Mouse (Mus musculus): ENCODE measurements around the gene St3gal5. TPM values are rescaled to one million over a fixed set of nuclear protein-coding genes. Genes with fewer than 3 reads are reported as not detected.

Gene St3gal5
- polyA plus RNA-seq, 2 experiments, result 121 to 123 TPM

- peaks cover 30 to 36% of the 10 kb centered on the region in 2 experiments for H3K4me1 ChIP-seq (replicated peaks; ENCODE audit: control insufficient read depth in 2 of 2, insufficient read depth in 2 of 2, low read length in 1 of 2)
- no peaks in the 10 kb centered on the region for H3K27me3 ChIP-seq (ENCODE audit: control insufficient read depth, insufficient read depth, low read length)
- DNase-seq (ENCODE audit: low read depth in 3 of 3, low spot score in 3 of 3), result peak; percentile 66 to 70 (median 67)
- H3K4me2 ChIP-seq (ENCODE audit: low read depth), result peak overlapping the region; percentile 26
- no peak overlapping the region for H3K4me3 ChIP-seq (ENCODE audit: insufficient read depth in 1 of 2, low read depth in 2 of 2, low read length in 2 of 2)
- peak overlapping the region; percentile 61 for H3K27ac ChIP-seq
- TF ChIP-seq EP300 (IDR thresholded peaks at IDR 0.05; ENCODE audit: low read depth) (peak; percentile 81), CTCF (IDR thresholded peaks at IDR 0.05; ENCODE audit: low read depth) (no peak)
- H3K9ac ChIP-seq (replicated peaks), result peak overlapping the region; percentile 23; the same call in 1 of the 2 replicates
- no peaks in the 10 kb centered on the region for H3K9me3 ChIP-seq (ENCODE audit: control insufficient read depth, low read length)
- H3K36me3 ChIP-seq (replicated peaks; ENCODE audit: control insufficient read depth, insufficient read depth, low read depth), result peaks cover 78% of the 10 kb centered on the region
- ATAC-seq (ENCODE audit: insufficient read depth), result peak; percentile 75
- WGBS (ENCODE audit: insufficient replicate concordance), result 36% methylated on average over 9 of the region's 9 CpGs
Observed at GRCm38 (mm10) chr6:72134850-72135515, 37.6 kb downstream of the St3gal5 start.

DNA sequence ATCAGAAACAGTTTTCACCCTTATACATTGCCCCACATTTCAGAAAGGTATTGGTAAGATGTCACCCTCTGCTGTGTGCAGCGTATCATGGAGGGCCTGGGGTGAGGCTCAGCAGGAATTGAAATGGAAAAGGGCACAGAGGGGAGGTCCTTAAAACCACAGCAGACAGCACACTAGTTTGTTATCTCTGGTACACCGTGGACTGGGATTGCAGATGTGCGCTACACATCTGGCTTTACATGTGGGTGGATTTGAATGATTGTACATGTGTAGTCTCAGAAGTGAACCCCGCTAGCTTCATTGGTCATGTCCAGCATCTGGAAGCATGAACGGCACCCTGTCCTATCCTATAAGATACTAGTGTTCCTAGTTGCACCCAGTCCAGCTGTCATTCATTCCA is 38.6 kb downstream of the St3gal5 start:
- DNase-seq (ENCODE audit: low read depth in 3 of 3, low spot score in 3 of 3) (peak in 1 of 3 experiments; percentile 24), ATAC-seq (ENCODE audit: insufficient read depth) (peak; percentile 36)
- Histone ChIP-seq H3K4me3 (ENCODE audit: insufficient read depth in 1 of 2, low read depth in 2 of 2, low read length in 2 of 2) (no peak overlapping the region), H3K9ac (replicated peaks) (no peak overlapping the region), H3K36me3 (replicated peaks; ENCODE audit: control insufficient read depth, insufficient read depth, low read depth) (peaks cover 78% of the 10 kb centered on the region), H3K9me3 (ENCODE audit: control insufficient read depth, low read length) (no peaks in the 10 kb centered on the region), H3K4me2 (ENCODE audit: low read depth) (no peak overlapping the region), H3K4me1 (replicated peaks; ENCODE audit: control insufficient read depth in 2 of 2, insufficient read depth in 2 of 2, low read length in 1 of 2) (peaks cover 30 to 40% of the 10 kb centered on the region in 2 experiments), H3K27ac (no peak overlapping the region), H3K27me3 (ENCODE audit: control insufficient read depth, insufficient read depth, low read length) (no peaks in the 10 kb centered on the region)
- 41% methylated on average over 5 of the region's 5 CpGs for WGBS (ENCODE audit: insufficient replicate concordance)
- TF ChIP-seq CTCF (IDR thresholded peaks at IDR 0.05; ENCODE audit: low read depth) (no peak), EP300 (IDR thresholded peaks at IDR 0.05; ENCODE audit: low read depth) (peak; percentile 52)

- no peaks in the 10 kb centered on the region for H3K9me3 ChIP-seq (ENCODE audit: control insufficient read depth, low read length)
- no peak overlapping the region for H3K27ac ChIP-seq
- no peak for TF ChIP-seq EP300 (IDR thresholded peaks at IDR 0.05; ENCODE audit: low read depth)
- TF ChIP-seq CTCF (IDR thresholded peaks at IDR 0.05; ENCODE audit: low read depth), result no peak
- peaks cover 30 to 40% of the 10 kb centered on the region in 2 experiments for H3K4me1 ChIP-seq (replicated peaks; ENCODE audit: control insufficient read depth in 2 of 2, insufficient read depth in 2 of 2, low read length in 1 of 2)
- 83% methylated on average over 10 of the region's 10 CpGs for WGBS (ENCODE audit: insufficient replicate concordance)
- H3K4me2 ChIP-seq (ENCODE audit: low read depth), result no peak overlapping the region
- DNase-seq (ENCODE audit: low read depth in 3 of 3, low spot score in 3 of 3) (no peak), ATAC-seq (ENCODE audit: insufficient read depth) (no peak)
- H3K36me3 ChIP-seq (replicated peaks; ENCODE audit: control insufficient read depth, insufficient read depth, low read depth), result peaks cover 78% of the 10 kb centered on the region
- no peak overlapping the region for H3K9ac ChIP-seq (replicated peaks)
- no peak overlapping the region for H3K4me3 ChIP-seq (ENCODE audit: insufficient read depth in 1 of 2, low read depth in 2 of 2, low read length in 2 of 2)
- no peaks in the 10 kb centered on the region for H3K27me3 ChIP-seq (ENCODE audit: control insufficient read depth, insufficient read depth, low read length)
Observed at GRCm38 (mm10) chr6:72136543-72136942, 39.2 kb downstream of the St3gal5 start.

DNA sequence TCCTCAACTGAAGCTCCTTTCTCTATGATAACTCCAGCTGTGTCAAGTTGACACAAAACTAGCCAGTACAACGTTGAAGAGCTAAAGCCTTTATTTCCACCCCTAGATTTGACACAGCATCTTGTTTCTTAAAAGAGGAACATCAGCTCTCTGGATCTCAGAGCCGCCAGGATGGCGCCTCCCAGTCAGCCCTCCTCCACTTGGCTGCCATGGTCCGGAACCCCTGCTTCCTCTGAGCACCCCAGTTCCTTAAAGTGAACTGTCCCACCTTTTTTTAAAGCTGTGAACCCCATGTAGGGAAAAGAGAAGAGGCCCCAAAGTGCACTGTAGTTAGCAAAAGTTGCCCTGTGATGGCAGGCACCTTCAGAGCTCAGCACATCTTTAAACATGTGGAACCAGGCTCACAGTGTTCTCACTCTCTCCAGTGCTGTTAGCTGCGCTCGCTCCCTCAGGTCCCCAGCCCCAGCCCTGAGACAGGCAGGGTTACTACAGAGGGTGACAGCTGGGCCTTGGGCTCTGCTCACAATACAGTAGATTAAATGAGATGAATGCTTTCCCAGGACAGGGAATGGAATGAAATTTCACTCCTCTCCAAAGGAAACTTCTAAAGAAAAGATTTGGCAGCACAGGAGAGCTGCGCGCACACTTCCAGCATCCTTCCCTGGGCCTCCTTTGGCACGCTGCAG is 42.3 kb downstream of the St3gal5 start:
- no peaks in the 10 kb centered on the region for H3K9me3 ChIP-seq (ENCODE audit: control insufficient read depth, low read length)
- 62% methylated on average over 9 of the region's 9 CpGs for WGBS (ENCODE audit: insufficient replicate concordance)
- no peak overlapping the region for H3K27ac ChIP-seq
- no peaks in the 10 kb centered on the region for H3K27me3 ChIP-seq (ENCODE audit: control insufficient read depth, insufficient read depth, low read length)
- no peak for ATAC-seq (ENCODE audit: insufficient read depth)
- DNase-seq (ENCODE audit: low read depth in 3 of 3, low spot score in 3 of 3), result no peak
- peaks cover 78% of the 10 kb centered on the region for H3K36me3 ChIP-seq (replicated peaks; ENCODE audit: control insufficient read depth, insufficient read depth, low read depth)
- H3K4me2 ChIP-seq (ENCODE audit: low read depth), result no peak overlapping the region
- no peak overlapping the region for H3K9ac ChIP-seq (replicated peaks)
- no peak for TF ChIP-seq CTCF (IDR thresholded peaks at IDR 0.05; ENCODE audit: low read depth)
- peaks cover 15 to 20% of the 10 kb centered on the region in 2 experiments for H3K4me1 ChIP-seq (replicated peaks; ENCODE audit: control insufficient read depth in 2 of 2, insufficient read depth in 2 of 2, low read length in 1 of 2)
- no peak overlapping the region for H3K4me3 ChIP-seq (ENCODE audit: insufficient read depth in 1 of 2, low read depth in 2 of 2, low read length in 2 of 2)

- Histone ChIP-seq H3K36me3 (replicated peaks; ENCODE audit: control insufficient read depth, insufficient read depth, low read depth) (peaks cover 78% of the 10 kb centered on the region), H3K27ac (no peak overlapping the region), H3K4me1 (replicated peaks; ENCODE audit: control insufficient read depth in 2 of 2, insufficient read depth in 2 of 2, low read length in 1 of 2) (peaks cover 8 to 13% of the 10 kb centered on the region in 2 experiments), H3K27me3 (ENCODE audit: control insufficient read depth, insufficient read depth, low read length) (no peaks in the 10 kb centered on the region), H3K4me3 (ENCODE audit: insufficient read depth in 1 of 2, low read depth in 2 of 2, low read length in 2 of 2) (no peak overlapping the region), H3K9me3 (ENCODE audit: control insufficient read depth, low read length) (no peaks in the 10 kb centered on the region), H3K4me2 (ENCODE audit: low read depth) (no peak overlapping the region), H3K9ac (replicated peaks) (no peak overlapping the region)
- no peak for TF ChIP-seq EP300 (IDR thresholded peaks at IDR 0.05; ENCODE audit: low read depth)
- no peak for TF ChIP-seq CTCF (IDR thresholded peaks at IDR 0.05; ENCODE audit: low read depth)
- ATAC-seq (ENCODE audit: insufficient read depth), result peak; percentile 43; the same call in 1 of the 2 replicates
- 17% methylated on average over 8 of the region's 8 CpGs for WGBS (ENCODE audit: insufficient replicate concordance)
- DNase-seq (ENCODE audit: low read depth in 3 of 3, low spot score in 3 of 3), result peak in 1 of 3 experiments; percentile 53
Observed at GRCm38 (mm10) chr6:72140371-72140770, 43.0 kb downstream of the St3gal5 start.
